Mouse (Mus musculus) spleen, adult 2 months (tissue): ENCODE data around the gene Plin3.

Experiments
- CTCF ChIP-seq: fragments of 200-500 bp; IDR thresholded peaks from 2 replicates; pipeline ENCODE4 v1.5.1; 2011; ENCODE audit warnings: mild to moderate bottlenecking, inconsistent platforms; ENCODE audit not compliant: insufficient read depth, insufficient read length, insufficient replicate concordance; ENCODE audit errors: extremely low read depth
- POLR2A ChIP-seq: fragments of 200-500 bp; IDR thresholded peaks from 2 replicates; pipeline ENCODE4 v1.6.1; 2011; ENCODE audit warnings: low read depth, low read length, inconsistent platforms

DNA sequence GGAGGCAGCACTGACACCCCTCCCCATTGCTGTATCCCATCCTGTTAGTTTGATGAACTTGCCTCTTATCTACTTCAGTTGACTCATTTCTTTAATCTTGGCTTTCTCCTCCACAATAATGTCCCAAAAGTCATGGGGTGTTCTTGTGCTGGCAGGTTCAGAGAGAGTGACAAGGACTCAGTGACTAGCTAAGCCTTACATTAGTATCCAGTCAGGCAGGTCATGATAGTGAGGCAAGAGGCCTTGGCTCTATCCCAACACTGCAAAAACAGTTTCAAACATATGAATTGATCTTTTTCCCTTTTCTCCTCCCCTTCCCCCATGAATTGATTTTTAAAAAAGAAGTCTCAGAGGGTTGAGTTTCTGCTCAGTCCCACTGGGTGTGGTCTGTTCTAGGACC lies 36.6 kb upstream of the Plin3 start:
- TF ChIP-seq CTCF: no peak
- TF ChIP-seq POLR2A: no peak
